Mouse (Mus musculus): ENCODE measurements at regions not wholly inside any gene's neighbourhood (a gene's known extent, or its start where the extent isn't known, plus 50 kb on each side); places are given as distances from the start of the nearest gene placed in this dataset.

DNA sequence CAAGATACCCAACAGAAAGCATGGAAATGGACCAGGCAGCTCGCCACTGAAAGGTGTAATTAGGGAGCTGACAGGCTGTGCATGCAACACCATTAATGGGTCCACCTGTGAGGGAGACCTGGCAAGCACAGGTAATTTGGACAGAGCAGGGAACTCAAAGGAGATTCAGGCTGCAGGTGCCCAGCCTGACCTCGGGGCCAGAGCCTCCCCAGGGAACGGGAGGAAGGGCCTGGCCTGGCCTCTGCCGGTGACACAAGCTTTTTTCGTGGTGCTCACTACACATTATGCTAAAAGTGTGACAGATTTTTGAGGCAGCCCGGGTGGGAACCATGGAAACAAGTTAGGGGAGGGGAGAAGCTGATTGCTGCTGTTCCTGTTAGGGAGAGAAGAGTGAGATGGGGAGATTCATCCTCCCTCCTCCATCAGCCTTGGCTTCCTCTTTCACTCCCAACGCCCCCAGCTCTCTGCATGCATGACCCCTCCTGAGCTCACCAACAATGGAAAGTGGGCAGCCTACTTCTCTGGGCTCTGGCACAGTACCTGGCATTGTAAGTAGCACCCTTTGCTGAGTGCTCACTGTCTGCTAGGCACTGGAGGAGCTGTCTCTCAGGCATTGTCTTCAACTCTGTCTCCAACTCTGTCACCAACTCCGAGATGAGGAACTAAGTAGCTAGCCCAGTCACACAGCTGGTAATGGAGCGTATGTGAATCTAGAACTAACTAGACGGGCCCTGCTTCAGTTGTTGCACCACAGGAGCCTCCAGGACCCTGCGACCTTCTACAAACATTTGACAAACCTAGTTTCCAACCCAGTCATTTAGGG lies 218.9 kb upstream of the Nxpe4 start:
- H3K4me3 ChIP-seq (ENCODE audit: low read depth, low read length) = no peak overlapping the region
- no peak overlapping the region for H3K9ac ChIP-seq (replicated peaks; ENCODE audit: low read depth, low read length)
- H3K4me1 ChIP-seq (ENCODE audit: control insufficient read depth, insufficient read depth) = no peaks in the 10 kb centered on the region
- no peaks in the 10 kb centered on the region for H3K36me3 ChIP-seq (replicated peaks; ENCODE audit: control insufficient read depth, insufficient read depth, low read length)
- H3K27me3 ChIP-seq (ENCODE audit: control insufficient read depth, insufficient read depth, low read length) = no peaks in the 10 kb centered on the region
- H3K4me2 ChIP-seq (ENCODE audit: low read depth, low read length) = no peak overlapping the region
- no peak overlapping the region for H3K27ac ChIP-seq (ENCODE audit: low read depth)
- ATAC-seq (ENCODE audit: insufficient read depth, low read depth) = no peak
- TF ChIP-seq CTCF (IDR thresholded peaks at IDR 0.05; ENCODE audit: low read depth) (no peak), EP300 (IDR thresholded peaks at IDR 0.05; ENCODE audit: low read depth) (no peak)
- no peak for DNase-seq (ENCODE audit: low spot score)
- WGBS = 64% methylated on average over 11 of the region's 11 CpGs
- no peaks in the 10 kb centered on the region for H3K9me3 ChIP-seq (replicated peaks; ENCODE audit: control insufficient read depth, low read length)

DNA sequence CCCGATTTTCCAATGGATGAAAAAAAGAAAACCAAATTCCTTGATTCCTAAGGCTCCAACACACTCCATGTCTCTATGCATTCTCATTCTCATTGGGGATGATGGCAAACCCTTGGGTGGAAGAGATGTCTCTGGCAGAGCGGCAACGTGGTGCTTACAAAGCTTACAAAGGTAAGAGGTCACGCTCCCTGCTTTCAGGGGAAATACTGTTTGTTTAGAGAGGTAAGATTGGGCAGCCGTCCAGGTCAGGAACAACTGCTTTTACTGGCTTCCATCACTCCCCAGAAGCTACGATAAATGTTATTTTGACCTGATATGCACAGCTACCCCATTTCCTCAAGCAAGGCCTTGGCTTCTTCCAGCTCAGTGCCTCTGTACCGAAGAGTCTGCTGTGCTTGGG lies 215.6 kb upstream of the Nxpe4 start:
- Histone ChIP-seq H3K27ac (ENCODE audit: low read depth) (no peak overlapping the region), H3K9me3 (replicated peaks; ENCODE audit: control insufficient read depth, low read length) (no peaks in the 10 kb centered on the region), H3K4me1 (ENCODE audit: control insufficient read depth, insufficient read depth) (no peaks in the 10 kb centered on the region), H3K4me2 (ENCODE audit: low read depth, low read length) (no peak overlapping the region), H3K27me3 (ENCODE audit: control insufficient read depth, insufficient read depth, low read length) (no peaks in the 10 kb centered on the region), H3K9ac (replicated peaks; ENCODE audit: low read depth, low read length) (no peak overlapping the region), H3K4me3 (ENCODE audit: low read depth, low read length) (no peak overlapping the region), H3K36me3 (replicated peaks; ENCODE audit: control insufficient read depth, insufficient read depth, low read length) (no peaks in the 10 kb centered on the region)
- ATAC-seq (ENCODE audit: insufficient read depth, low read depth) (no peak), DNase-seq (ENCODE audit: low spot score) (no peak)
- TF ChIP-seq EP300 (IDR thresholded peaks at IDR 0.05; ENCODE audit: low read depth) (no peak), CTCF (IDR thresholded peaks at IDR 0.05; ENCODE audit: low read depth) (no peak)
- 63% methylated on average over 7 of the region's 7 CpGs for WGBS

DNA sequence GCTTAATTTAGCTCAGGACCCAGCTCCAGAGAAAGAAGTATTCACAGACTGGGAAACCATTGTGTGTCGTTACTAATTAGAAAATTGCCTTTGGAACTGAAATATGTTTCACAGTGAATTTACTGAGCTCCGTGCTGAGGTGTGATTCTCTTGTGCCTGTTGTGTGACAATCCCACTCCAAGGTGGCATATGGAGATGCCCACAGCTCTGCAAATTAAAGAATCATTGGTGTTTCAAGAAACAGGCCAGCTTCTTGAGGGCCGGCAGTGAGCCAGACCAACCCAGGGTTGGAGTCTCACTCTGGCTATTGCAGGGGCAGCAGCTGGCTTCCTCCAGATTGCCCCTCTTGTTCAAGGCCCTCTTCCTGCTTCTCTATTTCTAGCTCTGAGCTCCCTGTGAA lies 203.9 kb upstream of the Nxpe4 start:
- Histone ChIP-seq H3K9me3 (replicated peaks; ENCODE audit: control insufficient read depth, low read length) (0 out of 2 replicates have a peak, but pooled peaks cover 7% of the 10 kb centered on the region), H3K4me1 (ENCODE audit: control insufficient read depth, insufficient read depth) (no peaks in the 10 kb centered on the region), H3K27ac (ENCODE audit: low read depth) (no peak overlapping the region), H3K4me3 (ENCODE audit: low read depth, low read length) (no peak overlapping the region), H3K36me3 (replicated peaks; ENCODE audit: control insufficient read depth, insufficient read depth, low read length) (no peaks in the 10 kb centered on the region), H3K9ac (replicated peaks; ENCODE audit: low read depth, low read length) (no peak overlapping the region), H3K4me2 (ENCODE audit: low read depth, low read length) (no peak overlapping the region), H3K27me3 (ENCODE audit: control insufficient read depth, insufficient read depth, low read length) (no peaks in the 10 kb centered on the region)
- ATAC-seq (ENCODE audit: insufficient read depth, low read depth) (no peak), DNase-seq (ENCODE audit: low spot score) (no peak)
- WGBS = 80% methylated on average over 3 of the region's 3 CpGs
- TF ChIP-seq CTCF (IDR thresholded peaks at IDR 0.05; ENCODE audit: low read depth) (no peak), EP300 (IDR thresholded peaks at IDR 0.05; ENCODE audit: low read depth) (no peak)

DNA sequence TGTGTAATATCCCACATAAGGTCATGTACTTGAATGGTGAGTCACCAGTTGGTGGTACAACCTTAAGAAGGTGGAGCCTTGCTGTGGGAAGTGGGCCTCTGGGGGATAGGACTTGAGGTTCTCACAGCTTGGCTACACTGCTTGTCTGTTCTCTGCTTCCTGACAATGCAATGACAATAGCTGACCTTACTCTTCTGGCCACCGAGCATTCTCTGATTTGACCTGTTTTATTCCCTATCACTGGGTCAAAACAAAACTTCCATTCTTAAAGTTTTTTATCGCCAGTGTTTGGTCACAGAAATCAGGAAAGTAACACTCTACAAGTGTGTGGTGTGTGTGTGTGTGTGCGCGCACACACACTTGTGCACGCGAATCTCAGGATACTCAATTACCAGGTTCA lies 203.0 kb upstream of the Nxpe4 start:
- Histone ChIP-seq H3K9me3 (replicated peaks; ENCODE audit: control insufficient read depth, low read length) (0 out of 2 replicates have a peak, but pooled peaks cover 4% of the 10 kb centered on the region), H3K4me3 (ENCODE audit: low read depth, low read length) (no peak overlapping the region), H3K4me1 (ENCODE audit: control insufficient read depth, insufficient read depth) (no peaks in the 10 kb centered on the region), H3K4me2 (ENCODE audit: low read depth, low read length) (no peak overlapping the region), H3K27ac (ENCODE audit: low read depth) (no peak overlapping the region), H3K9ac (replicated peaks; ENCODE audit: low read depth, low read length) (no peak overlapping the region), H3K36me3 (replicated peaks; ENCODE audit: control insufficient read depth, insufficient read depth, low read length) (no peaks in the 10 kb centered on the region), H3K27me3 (ENCODE audit: control insufficient read depth, insufficient read depth, low read length) (no peaks in the 10 kb centered on the region)
- DNase-seq (ENCODE audit: low spot score) = no peak
- TF ChIP-seq CTCF (IDR thresholded peaks at IDR 0.05; ENCODE audit: low read depth) (no peak), EP300 (IDR thresholded peaks at IDR 0.05; ENCODE audit: low read depth) (no peak)
- no peak for ATAC-seq (ENCODE audit: insufficient read depth, low read depth)
- whole genome bisulfite sequencing = 78% methylated on average over 6 of the region's 6 CpGs

DNA sequence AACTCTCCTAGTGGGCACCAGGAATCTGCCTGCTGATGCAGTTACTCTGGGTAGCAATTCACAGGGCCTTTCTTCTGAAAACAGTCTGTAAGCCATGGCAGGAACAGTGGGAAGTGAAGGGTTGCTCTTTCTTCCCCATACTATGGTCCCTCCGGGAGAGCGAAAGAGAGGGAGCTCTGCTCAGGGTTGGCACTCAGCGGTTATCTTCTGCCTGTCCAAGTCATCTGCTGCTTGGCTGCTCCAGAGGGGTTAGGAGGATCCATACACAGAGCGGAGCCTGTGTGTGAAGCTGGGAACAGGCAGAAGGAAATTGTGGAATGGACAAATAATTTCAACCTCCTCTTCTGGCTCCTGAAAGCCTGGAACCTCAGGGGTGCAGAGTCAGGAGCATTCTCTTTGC lies 200.6 kb upstream of the Nxpe4 start:
- H3K4me3 ChIP-seq (ENCODE audit: low read depth, low read length) = no peak overlapping the region

DNA sequence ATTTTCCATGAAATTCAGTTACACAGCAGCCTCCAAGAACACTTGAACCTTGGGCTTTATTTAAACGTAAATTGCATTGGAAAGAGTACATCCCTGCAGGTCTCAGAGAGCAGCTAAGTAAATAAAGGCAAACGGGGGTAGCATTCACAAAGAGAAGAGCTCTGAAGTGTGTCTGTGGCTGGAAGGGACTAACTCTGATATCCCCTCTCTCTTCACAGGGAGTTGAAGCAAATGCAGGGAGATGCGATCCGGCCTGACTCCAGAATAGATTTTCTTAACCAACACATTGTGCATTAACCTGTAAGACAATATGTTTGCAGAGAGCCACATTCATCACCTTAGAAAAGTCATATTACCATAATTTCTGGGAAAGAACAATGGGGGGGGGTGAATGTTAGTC lies 199.7 kb upstream of the Nxpe4 start:
- no peak for TF ChIP-seq CTCF (IDR thresholded peaks at IDR 0.05; ENCODE audit: low read depth)
- no peak for TF ChIP-seq EP300 (IDR thresholded peaks at IDR 0.05; ENCODE audit: low read depth)
- Histone ChIP-seq H3K4me2 (ENCODE audit: low read depth, low read length) (no peak overlapping the region), H3K27me3 (ENCODE audit: control insufficient read depth, insufficient read depth, low read length) (no peaks in the 10 kb centered on the region), H3K4me3 (ENCODE audit: low read depth, low read length) (no peak overlapping the region), H3K36me3 (replicated peaks; ENCODE audit: control insufficient read depth, insufficient read depth, low read length) (no peaks in the 10 kb centered on the region), H3K27ac (ENCODE audit: low read depth) (no peak overlapping the region), H3K4me1 (ENCODE audit: control insufficient read depth, insufficient read depth) (no peaks in the 10 kb centered on the region), H3K9me3 (replicated peaks; ENCODE audit: control insufficient read depth, low read length) (no peaks in the 10 kb centered on the region), H3K9ac (replicated peaks; ENCODE audit: low read depth, low read length) (no peak overlapping the region)
- ATAC-seq (ENCODE audit: insufficient read depth, low read depth) (no peak), DNase-seq (ENCODE audit: low spot score) (no peak)
- WGBS = 72% methylated on average over 4 of the region's 4 CpGs

More for the DNA sequence above, 200.6 kb upstream of the Nxpe4 start:
- H3K9ac ChIP-seq (replicated peaks; ENCODE audit: low read depth, low read length) = no peak overlapping the region
- TF ChIP-seq CTCF (IDR thresholded peaks at IDR 0.05; ENCODE audit: low read depth) = no peak
- no peak for TF ChIP-seq EP300 (IDR thresholded peaks at IDR 0.05; ENCODE audit: low read depth)
- H3K4me2 ChIP-seq (ENCODE audit: low read depth, low read length) = no peak overlapping the region
- no peaks in the 10 kb centered on the region for H3K4me1 ChIP-seq (ENCODE audit: control insufficient read depth, insufficient read depth)
- no peaks in the 10 kb centered on the region for H3K27me3 ChIP-seq (ENCODE audit: control insufficient read depth, insufficient read depth, low read length)
- DNase-seq (ENCODE audit: low spot score) (no peak), ATAC-seq (ENCODE audit: insufficient read depth, low read depth) (no peak)
- H3K36me3 ChIP-seq (replicated peaks; ENCODE audit: control insufficient read depth, insufficient read depth, low read length) = no peaks in the 10 kb centered on the region
- 70% methylated on average over 4 of the region's 4 CpGs for WGBS
- no peak overlapping the region for H3K27ac ChIP-seq (ENCODE audit: low read depth)
- H3K9me3 ChIP-seq (replicated peaks; ENCODE audit: control insufficient read depth, low read length) = no peaks in the 10 kb centered on the region

Measured in heart, postnatal 0 days (tissue).